Mouse (Mus musculus) brain, embryonic 14.5 days (tissue): ENCODE results near the gene Gm20431.

Experiments
- CTCF ChIP-seq: fragments of 200-500 bp; IDR thresholded peaks from 2 replicates; pipeline ENCODE4 v1.5.1; 2012; ENCODE audit warnings: inconsistent platforms, mild to moderate bottlenecking, moderate library complexity, borderline replicate concordance; ENCODE audit not compliant: insufficient read depth, insufficient read length; ENCODE audit errors: extremely low read depth
- POLR2A ChIP-seq: fragments of 200-500 bp; IDR thresholded peaks from 2 replicates; pipeline ENCODE4 v1.6.1; 2012; ENCODE audit warnings: mild to moderate bottlenecking, inconsistent platforms, borderline replicate concordance; ENCODE audit not compliant: poor library complexity, insufficient read depth, insufficient read length, severe bottlenecking; ENCODE audit errors: extremely low read depth

- no peak for TF ChIP-seq CTCF
- TF ChIP-seq POLR2A = no peak
These were observed 31.6 kb downstream of the Gm20431 start for GRCm38 (mm10) chr2:167629665-167630209.
